Mouse (Mus musculus) B cell, adult 67 days (primary cell): ENCODE data around the gene Pla2g10. TPM values are rescaled to one million over a fixed set of nuclear protein-coding genes. Genes with fewer than 3 reads are reported as not detected.

Experiments used
- total RNA-seq, 2 experiments: library from RNA; stranded (reverse); gene quantifications; 4 replicates each; pipeline ENCODE4 v1.2.4; 2023

Pla2g10 gene
- total RNA-seq: not detected

DNA sequence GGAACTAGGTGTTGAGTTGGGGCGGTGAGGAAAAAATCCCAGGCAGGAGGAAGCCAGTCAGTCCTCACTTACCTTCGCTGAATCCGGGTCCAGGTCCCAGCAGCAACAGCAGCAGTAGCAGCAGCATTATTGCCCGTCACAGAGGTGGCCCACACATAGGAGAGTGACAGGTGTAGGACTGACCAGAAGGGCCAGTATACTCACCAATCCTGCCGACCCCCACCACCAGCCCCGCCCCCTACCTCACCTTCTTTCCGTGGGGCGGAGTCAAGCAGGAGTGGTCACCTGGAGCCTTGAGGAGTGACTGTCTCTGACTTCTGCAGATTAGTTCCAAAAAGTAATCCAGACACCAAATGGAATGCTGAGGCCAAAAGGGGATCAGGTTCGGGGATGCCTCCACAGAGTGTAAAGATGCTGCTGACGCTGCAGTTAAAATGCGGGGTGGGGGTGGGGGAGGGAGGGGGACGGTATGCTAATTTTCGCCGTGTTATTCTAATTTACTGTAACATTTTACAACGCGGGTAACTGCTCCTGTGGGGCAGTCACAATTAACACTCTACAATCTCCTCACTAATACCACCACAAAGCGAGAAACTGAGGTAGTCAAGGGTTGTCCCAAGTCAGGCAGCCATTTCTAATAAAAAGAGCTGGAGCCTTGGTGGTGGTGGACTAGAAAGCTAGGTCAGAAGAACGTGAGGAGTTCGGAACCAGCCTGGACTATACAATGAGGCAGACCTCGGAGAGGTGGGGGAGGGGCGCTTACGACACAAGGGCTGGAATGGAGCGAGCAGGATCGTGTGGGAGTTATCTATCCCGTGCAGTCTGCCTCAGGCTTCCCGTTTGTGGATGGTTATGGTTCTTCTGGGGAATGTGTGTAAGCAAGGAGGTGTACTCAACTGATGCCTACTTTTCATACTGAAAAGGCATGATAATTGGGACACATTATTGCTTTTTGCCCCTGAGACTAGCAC, at the start of gene Pla2g10:
Pla2g10 (minus strand) TSS at position 699 of the 971 bp plus-strand sequence.

DNA sequence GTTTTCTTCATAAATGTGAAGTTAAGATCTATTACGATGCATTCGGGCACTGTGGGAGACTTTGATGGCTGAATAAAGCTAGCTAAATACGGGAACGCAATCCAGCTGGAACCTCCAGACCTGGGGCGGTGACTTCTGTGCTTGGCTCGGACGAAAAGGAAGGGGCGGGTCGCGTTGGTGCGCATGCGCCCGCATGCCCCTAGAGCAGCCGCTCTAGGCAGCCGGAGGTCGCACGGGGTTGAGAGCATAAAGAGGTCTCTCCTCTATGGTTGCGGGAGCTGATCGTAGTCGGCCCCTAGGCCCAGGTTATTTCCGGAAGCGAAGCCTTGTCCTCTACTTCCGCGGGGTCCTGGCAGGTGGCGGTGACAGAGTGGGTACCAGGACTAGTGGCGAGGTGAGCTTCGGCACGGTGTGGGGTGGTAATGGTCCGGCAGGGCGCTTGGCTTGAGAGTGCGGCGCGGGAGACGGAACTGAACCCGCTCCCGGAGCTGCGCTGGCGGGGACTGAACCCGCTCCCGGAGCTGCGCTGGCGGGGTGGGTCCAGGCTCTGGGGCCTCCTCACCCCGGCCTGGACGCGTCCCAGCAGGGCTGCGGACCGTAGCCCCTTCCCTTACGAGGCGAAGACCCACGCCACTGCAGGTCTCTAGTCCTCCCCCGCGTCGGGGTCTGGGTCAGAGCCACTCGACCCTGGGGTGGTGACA, 58.9 kb downstream of the Pla2g10 start, which contains the start of the genes Bfar and 3110001I22Rik:
Bfar (plus strand) TSS at position 174 of the 701 bp plus-strand sequence.
3110001I22Rik (plus strand) TSS at position 245 of the 701 bp plus-strand sequence.

DNA sequence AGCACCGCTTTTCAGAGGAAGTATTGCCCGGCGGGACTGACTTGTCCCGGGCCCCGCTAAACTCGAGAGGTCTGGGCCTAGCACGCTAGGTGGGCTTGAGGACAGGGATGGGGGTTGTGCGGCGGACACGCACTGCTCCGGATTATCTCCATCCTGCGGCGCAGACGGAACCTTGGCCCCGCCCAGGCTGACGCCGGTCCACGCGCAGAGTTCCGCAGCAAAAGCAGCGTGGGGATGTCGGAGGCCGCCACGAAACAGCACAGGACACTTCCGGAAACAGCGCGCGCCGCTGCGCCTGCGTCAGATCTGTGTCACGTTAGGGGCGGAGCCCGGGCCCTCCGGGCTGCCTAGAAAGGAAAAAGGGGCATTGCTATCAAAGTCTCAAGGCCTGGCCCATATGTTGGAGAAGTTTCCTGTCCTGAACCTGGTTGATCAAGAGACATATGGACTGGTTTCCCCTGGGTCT, 62.9 kb downstream of the Pla2g10 start, which contains the start of gene Parn:
Parn (minus strand) TSS at position 293 of the 466 bp plus-strand sequence.

Other genes with a start within 250 kb of the Pla2g10 start
- gene Parn, start 62.8 kb downstream of the Pla2g10 start, total RNA-seq: 10 to 100 TPM; 37.1 to 43.5 TPM
- gene Bfar, start 59.1 kb downstream of the Pla2g10 start, total RNA-seq: 10 to 100 TPM; 62.2 to 84.4 TPM
- 10 to 100 TPM; 17.4 to 25.0 TPM for gene 3110001I22Rik, start 59.1 kb downstream of the Pla2g10 start, total RNA-seq
- gene Rrn3, start 49.7 kb upstream of the Pla2g10 start, total RNA-seq: 10 to 100 TPM; 38.2 to 40.6 TPM
- gene Ntan1, start 87.9 kb upstream of the Pla2g10 start, total RNA-seq: 100 to 1,000 TPM; 133 to 147 TPM
- 10 to 100 TPM; 71.9 to 91.4 TPM for gene Pdxdc1, start 172.1 kb upstream of the Pla2g10 start, total RNA-seq
- 1 to 10 TPM in 1 of 2 experiments, under 1 TPM in 1; 0.80 to 1.6 TPM for gene Mpv17l, start 172.2 kb upstream of the Pla2g10 start, total RNA-seq